Mouse (Mus musculus) liver, postnatal 0 days (tissue): Measurements from ENCODE around the gene Lyst.

Experiments used
- CTCF ChIP-seq: sonication (generic); IDR thresholded peaks from 2 replicates; pipeline ENCODE4 v1.5.1; 2016; ENCODE audit warnings: antibody characterized with exemption, low read depth
- EP300 ChIP-seq: IDR thresholded peaks from 2 replicates; pipeline ENCODE4 v1.6.1; 2016; ENCODE audit warnings: antibody characterized with exemption, low read depth, mild to moderate bottlenecking

DNA sequence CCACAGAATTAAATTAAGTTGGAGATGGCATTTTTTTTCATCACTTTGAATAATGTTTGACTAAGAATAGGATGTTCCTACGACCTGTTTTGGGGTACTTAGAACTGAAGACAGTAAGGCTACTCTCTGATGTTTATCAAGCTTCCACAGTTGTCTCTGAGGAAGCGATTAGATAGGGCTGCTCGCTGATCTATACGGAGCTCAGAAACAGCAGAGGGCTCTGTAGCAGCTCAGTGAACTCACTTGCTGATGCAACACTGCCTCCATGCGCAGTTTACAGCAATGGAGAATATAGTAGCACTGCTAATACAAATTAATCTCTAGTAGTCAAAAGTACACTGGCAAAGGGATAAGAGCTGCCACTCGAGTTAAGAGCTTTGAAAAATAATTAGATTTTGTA, 91.4 kb downstream of the Lyst start:
- TF ChIP-seq CTCF, result no peak
- no peak for TF ChIP-seq EP300
